Mouse (Mus musculus) embryonic fibroblast, embryonic 13.5 days (primary cell): Measurements from ENCODE around the gene Kif3a.

Experiments
- CTCF ChIP-seq: IDR thresholded peaks from 2 replicates; pipeline ENCODE4 v1.5.1; 2011; ENCODE audit warnings: mild to moderate bottlenecking, control low read depth, low read length, moderate library complexity, borderline replicate concordance; ENCODE audit not compliant: insufficient read depth
- POLR2A ChIP-seq: IDR thresholded peaks from 2 replicates; pipeline ENCODE4 v1.6.1; 2011; ENCODE audit warnings: low read depth, mild to moderate bottlenecking, control low read depth, low read length, moderate library complexity

DNA sequence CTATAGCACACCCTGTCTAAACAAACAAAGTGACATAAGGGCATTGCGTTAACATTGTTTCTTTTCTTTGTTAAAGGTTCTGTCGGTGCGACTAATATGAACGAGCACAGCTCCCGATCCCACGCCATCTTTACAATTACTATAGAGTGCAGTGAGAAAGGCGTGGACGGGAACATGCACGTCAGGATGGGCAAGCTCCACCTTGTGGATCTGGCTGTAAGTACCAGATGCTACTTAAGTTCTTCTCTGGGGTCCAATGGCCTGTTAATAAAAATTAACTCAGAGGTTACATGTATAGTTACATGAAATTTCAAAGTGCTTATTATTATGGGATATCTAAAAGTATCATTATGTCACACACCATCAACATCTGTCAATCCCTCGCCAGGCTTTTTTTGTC, 16.0 kb downstream of the Kif3a start:
- TF ChIP-seq POLR2A (no peak), CTCF (peak; percentile 44; the same call in 1 of the 2 replicates)
